In genomic region chr8:126614062-126614739, GRCm38 (mm10) we compare ENCODE assay signal across 9 mouse cellular contexts. TPM values are rescaled to one million over a fixed set of nuclear protein-coding genes. Genes with fewer than 3 reads are reported as not detected.
DNase-seq lines count a peak whose midpoint lies in the region; ATAC-seq lines count a peak whose summit lies in the region.
"Had no signal": no experiment of that assay in that cellular context is flagged by ENCODE, and none has a peak within 500 bp of the region (broad histone marks: within the 10 kb centered on the region; RNA-seq: fewer than 3 reads in every experiment).

No protein-coding gene starts in this region.

- no peak overlapping the region for H3K4me2 ChIP-seq in heart, embryonic 12.5 days
- H3K4me2 ChIP-seq: lung, embryonic 14.5 days had no signal

- WGBS in heart, embryonic 12.5 days, result 80% methylated on average over 8 of the region's 8 CpGs

- no peaks in the 10 kb centered on the region for H3K9me3 ChIP-seq in heart, embryonic 12.5 days (replicated peaks)

- no peak overlapping the region for H3K27ac ChIP-seq in heart, embryonic 12.5 days (ENCODE audit: poor library complexity, severe bottlenecking)

- ATAC-seq in heart, embryonic 12.5 days (ENCODE audit: insufficient number of reproducible peaks, low FRiP score), result peak; percentile 43; the same call in 1 of the 2 replicates

- no peaks in the 10 kb centered on the region for H3K36me3 ChIP-seq in heart, embryonic 12.5 days

- H3K27me3 ChIP-seq in heart, embryonic 12.5 days (replicated peaks), result no peaks in the 10 kb centered on the region

- DNase-seq in 3T3-L1 (ENCODE audit: low read depth, low spot score), result peak; percentile 94
- peak; percentile 78 for DNase-seq in adrenal gland, adult 8-10 months
- DNase-seq in kidney, postnatal 4 days, result peak; percentile 47 to 66
- DNase-seq in naive thymus-derived CD4-positive, alpha-beta T cell, adult 2 months (ENCODE audit: low read depth), result peak; percentile 65
- no peak for DNase-seq in layer of hippocampus, adult 8-10 months (ENCODE audit: low spot score in 2 of 2)
- DNase-seq in frontal cortex, postnatal 25 days (ENCODE audit: low spot score in 2 of 2), result no peak
- DNase-seq in retina, postnatal 1 day, result no peak
- DNase-seq: lung, embryonic 14.5 days had no signal

- H3K4me1 ChIP-seq in heart, embryonic 12.5 days (replicated peaks), result peaks cover 24% of the 10 kb centered on the region

- no peak overlapping the region for H3K9ac ChIP-seq in heart, embryonic 12.5 days
- H3K9ac ChIP-seq: lung, embryonic 14.5 days had no signal

- H3K4me3 ChIP-seq in heart, embryonic 12.5 days, result no peak overlapping the region

RNA-seq across cellular contexts. Expression of gene Irf2bp2, which starts 20.4 kb away (rescaled TPM):
- 100 to 1,000 TPM in 2 of 4 experiments, 10 to 100 TPM in 2; 74.4 to 129 (median 98.9) TPM for total RNA-seq in adrenal gland, adult 8-10 months (2022)
- polyA plus RNA-seq in heart, embryonic 12.5 days (2016; fragmentation: Nextera tagmentation; extraction: Ambion mirVana), result 8.9 and 9.7 TPM in 2 replicates
- total RNA-seq in layer of hippocampus, adult 8-10 months (2022), result 10 to 100 TPM; 53.5 to 58.0 (median 56.2) TPM

Comparison
In these comparisons a context has a peak if more than half of its experiments do, and no peak if none do; other contexts are left out.
1. DNase-seq: peak in 3T3-L1 (single experiment), adrenal gland, adult 8-10 months (single experiment), kidney, postnatal 4 days (2 of 2) and naive thymus-derived CD4-positive, alpha-beta T cell, adult 2 months (single experiment); none in layer of hippocampus, adult 8-10 months (0 of 2), frontal cortex, postnatal 25 days (0 of 2) and retina, postnatal 1 day (single experiment).